Comparison of ENCODE assay signal across 8 mouse cellular contexts in genomic region chr16:37583801-37584200, GRCm38 (mm10). TPM values are rescaled to one million over a fixed set of nuclear protein-coding genes. Genes with fewer than 3 reads are reported as not detected.
DNase-seq lines count a peak whose midpoint lies in the region; ATAC-seq lines count a peak whose summit lies in the region.

No protein-coding gene starts in this region.

- H3K4me3 ChIP-seq in lung, embryonic 15.5 days = no peak overlapping the region
- H3K4me3 ChIP-seq in limb, embryonic 10.5 days = peak overlapping the region; percentile 40
- H3K4me3 ChIP-seq in neural tube, embryonic 15.5 days (replicated peaks) = peak overlapping the region; percentile 19; the same call in 1 of the 2 replicates

- H3K4me1 ChIP-seq in lung, embryonic 15.5 days = peaks cover 8% of the 10 kb centered on the region
- peaks cover 17% of the 10 kb centered on the region; the same call in 1 of the 2 replicates for H3K4me1 ChIP-seq in limb, embryonic 10.5 days
- peaks cover 23% of the 10 kb centered on the region for H3K4me1 ChIP-seq in neural tube, embryonic 15.5 days

- 0 out of 2 replicates have a peak, but pooled peaks cover 5% of the 10 kb centered on the region for H3K27me3 ChIP-seq in lung, embryonic 15.5 days
- H3K27me3 ChIP-seq in limb, embryonic 10.5 days (ENCODE audit: low read depth, poor library complexity, severe bottlenecking) = peaks cover 11% of the 10 kb centered on the region; the same call in 1 of the 2 replicates
- H3K27me3 ChIP-seq in neural tube, embryonic 15.5 days (replicated peaks) = no peaks in the 10 kb centered on the region

- ATAC-seq in lung, embryonic 15.5 days (ENCODE audit: borderline replicate concordance, extremely low read depth, low FRiP score, low TSS enrichment) = no peak
- no peak for ATAC-seq in neural tube, embryonic 15.5 days (ENCODE audit: low FRiP score)

- peak; percentile 48 for DNase-seq in cerebellum, adult 9-10 months
- no peak for DNase-seq in cerebellum, postnatal 4 days (ENCODE audit: low spot score in 2 of 2)
- no peak for DNase-seq in lung, postnatal 36 days
- no peak for DNase-seq in limb, embryonic 10.5 days (ENCODE audit: low spot score)
- DNase-seq in adrenal gland, postnatal 25 days = no peak
- no peak for DNase-seq in layer of hippocampus, postnatal 36 days

- H3K9ac ChIP-seq in lung, embryonic 15.5 days = no peak overlapping the region
- H3K9ac ChIP-seq in neural tube, embryonic 15.5 days (replicated peaks) = no peak overlapping the region

- H3K4me2 ChIP-seq in lung, embryonic 15.5 days = peak overlapping the region; percentile 57
- peak overlapping the region; percentile 53 for H3K4me2 ChIP-seq in neural tube, embryonic 15.5 days

- H3K36me3 ChIP-seq in lung, embryonic 15.5 days = no peaks in the 10 kb centered on the region
- H3K36me3 ChIP-seq in limb, embryonic 10.5 days = no peaks in the 10 kb centered on the region
- H3K36me3 ChIP-seq in neural tube, embryonic 15.5 days = no peaks in the 10 kb centered on the region

- WGBS in lung, embryonic 15.5 days = 40% methylated on average over 6 of the region's 6 CpGs
- 51% methylated on average over 6 of the region's 6 CpGs for WGBS in limb, embryonic 10.5 days
- 22% methylated on average over 6 of the region's 6 CpGs for WGBS in neural tube, embryonic 15.5 days

- no peak overlapping the region for H3K27ac ChIP-seq in lung, embryonic 15.5 days
- H3K27ac ChIP-seq in limb, embryonic 10.5 days = 0 out of 2 replicates have a peak overlapping the region, but pooled peaks have one; percentile 14
- peak overlapping the region; percentile 86 for H3K27ac ChIP-seq in neural tube, embryonic 15.5 days (replicated peaks)

- no peaks in the 10 kb centered on the region for H3K9me3 ChIP-seq in lung, embryonic 15.5 days
- H3K9me3 ChIP-seq in limb, embryonic 10.5 days (replicated peaks) = no peaks in the 10 kb centered on the region
- H3K9me3 ChIP-seq in neural tube, embryonic 15.5 days (replicated peaks) = no peaks in the 10 kb centered on the region

RNA-seq across cellular contexts. Expression of gene Hgd, which starts 3.8 kb away (rescaled TPM):
- 0.47 and 0.52 TPM in 2 replicates for polyA plus RNA-seq in lung, embryonic 15.5 days (2015; fragmentation: Nextera tagmentation; extraction: Ambion mirVana)
- polyA plus RNA-seq in limb, embryonic 10.5 days (2016; fragmentation: Nextera tagmentation; extraction: Ambion mirVana) = 0.25 and 0.28 TPM in 2 replicates
- 0.23 TPM in 2 replicates for polyA plus RNA-seq in neural tube, embryonic 15.5 days (2015; fragmentation: Nextera tagmentation; extraction: Ambion mirVana)
- 7.7 TPM in 1 of 2 replicates, not detected in the other for total RNA-seq in adrenal gland, postnatal 25 days (2021)
- total RNA-seq in layer of hippocampus, postnatal 36 days (2021) = not detected

RNA-seq across cellular contexts. Expression of gene Rabl3, which starts 44.1 kb away (rescaled TPM):
- polyA plus RNA-seq in lung, embryonic 15.5 days (2015; fragmentation: Nextera tagmentation; extraction: Ambion mirVana) = 25.0 and 25.1 TPM in 2 replicates
- polyA plus RNA-seq in limb, embryonic 10.5 days (2016; fragmentation: Nextera tagmentation; extraction: Ambion mirVana) = 38.9 and 39.4 TPM in 2 replicates
- 16.3 and 16.5 TPM in 2 replicates for polyA plus RNA-seq in neural tube, embryonic 15.5 days (2015; fragmentation: Nextera tagmentation; extraction: Ambion mirVana)
- total RNA-seq in adrenal gland, postnatal 25 days (2021) = 11.4 and 12.3 TPM in 2 replicates
- 1 to 10 TPM; 8.2 to 8.7 TPM for total RNA-seq in layer of hippocampus, postnatal 36 days (2021)

RNA-seq across cellular contexts. Expression of gene Gtf2e1, which starts 44.2 kb away (rescaled TPM):
- 24.1 and 24.5 TPM in 2 replicates for polyA plus RNA-seq in lung, embryonic 15.5 days (2015; fragmentation: Nextera tagmentation; extraction: Ambion mirVana)
- polyA plus RNA-seq in limb, embryonic 10.5 days (2016; fragmentation: Nextera tagmentation; extraction: Ambion mirVana) = 45.0 and 48.1 TPM in 2 replicates
- polyA plus RNA-seq in neural tube, embryonic 15.5 days (2015; fragmentation: Nextera tagmentation; extraction: Ambion mirVana) = 21.8 and 25.0 TPM in 2 replicates
- 14.5 and 18.9 TPM in 2 replicates for total RNA-seq in adrenal gland, postnatal 25 days (2021)
- total RNA-seq in layer of hippocampus, postnatal 36 days (2021) = 10 to 100 TPM; 17.4 to 17.5 TPM
